Mouse (Mus musculus) neural tube, embryonic 11.5 days (tissue): ENCODE results near the gene D6Wsu163e. TPM values are rescaled to one million over a fixed set of nuclear protein-coding genes. Genes with fewer than 3 reads are reported as not detected.
A peak's percentile ranks its signal among the peaks of the same experiment; 100 is the strongest.

ENCODE experiments used
- ATAC-seq: fragments of 200-750 bp; cut with Nextera tagmentation; 2 replicates; pipeline ENCODE4 v1.8.0; 2017; ENCODE audit warnings: moderate number of reproducible peaks, mild to moderate bottlenecking, moderate TSS enrichment, moderate library complexity; ENCODE audit not compliant: insufficient read depth, low FRiP score, low TSS enrichment
- DNase-seq: peaks from one replicate; pipeline ENCODE4 v3.0.0-alpha.2; 2015; ENCODE audit warnings: low spot score
- H3K27ac ChIP-seq: fragments of 300-500 bp; sonication (generic); 2 replicates; pipeline ENCODE4 v1.5.1; 2014; ENCODE audit warnings: low read depth, mild to moderate bottlenecking, low read length
- H3K27me3 ChIP-seq: fragments of 300-500 bp; sonication (generic); 2 replicates; pipeline ENCODE4 v1.6.1; 2014; ENCODE audit warnings: mild to moderate bottlenecking, low read length, mixed read lengths; ENCODE audit not compliant: control insufficient read depth, insufficient read depth
- H3K36me3 ChIP-seq: fragments of 300-500 bp; sonication (generic); 2 replicates; pipeline ENCODE4 v1.6.1; 2014; ENCODE audit warnings: mild to moderate bottlenecking, low read length, moderate library complexity, mixed read lengths; ENCODE audit not compliant: control insufficient read depth, insufficient read depth
- H3K4me1 ChIP-seq: fragments of 300-500 bp; sonication (generic); 2 replicates; pipeline ENCODE4 v1.6.1; 2014; ENCODE audit warnings: low read length, mixed read lengths; ENCODE audit not compliant: control insufficient read depth, insufficient read depth
- H3K4me2 ChIP-seq: fragments of 300-500 bp; sonication (generic); 2 replicates; pipeline ENCODE4 v1.6.1; 2014; ENCODE audit warnings: low read depth, mild to moderate bottlenecking, moderate library complexity
- H3K4me3 ChIP-seq: fragments of 300-500 bp; sonication (generic); 2 replicates; pipeline ENCODE4 v1.5.1; 2014; ENCODE audit warnings: low read depth, low read length
- H3K9ac ChIP-seq: fragments of 300-500 bp; sonication (generic); 2 replicates; pipeline ENCODE4 v1.6.1; 2014; ENCODE audit warnings: mild to moderate bottlenecking, low read length
- H3K9me3 ChIP-seq: fragments of 300-500 bp; sonication (generic); 2 replicates; pipeline ENCODE4 v1.6.1; 2016; ENCODE audit warnings: low read length; ENCODE audit not compliant: control insufficient read depth
- WGBS: fragments of 180-500 bp; shearing (Covaris S2); extraction: QIAGEN DNeasy Blood & Tissue Kit; methylation state at CpG from one replicate; pipeline ENCODE4 v1.1.7; 2014; 5-methylcytosine and 5-hydroxymethylcytosine counted together
- polyA plus RNA-seq: library from polyadenylated mRNA; unstranded; fragments of >200 nt; fragmentation: Nextera tagmentation; extraction: Ambion mirVana; gene quantifications from 2 replicates; pipeline ENCODE4 v1.2.1, GENCODE M21; 2014

The D6Wsu163e gene
- polyA plus RNA-seq, 1 experiment from 2014 or later, result 21.2 TPM

- H3K27ac ChIP-seq, result peak overlapping the region; percentile 34; the same call in 1 of the 2 replicates
- DNase-seq, result no peak
- H3K36me3 ChIP-seq, result 0 out of 2 replicates have a peak, but pooled peaks cover 2% of the 10 kb centered on the region
- peak overlapping the region; percentile 76 for H3K9ac ChIP-seq
- H3K4me3 ChIP-seq, result peak overlapping the region; percentile 71
- H3K4me2 ChIP-seq, result peak overlapping the region; percentile 94
- no peaks in the 10 kb centered on the region for H3K9me3 ChIP-seq
- WGBS, result under 1% methylated on average over 26 of the region's 31 CpGs
- peaks cover 8% of the 10 kb centered on the region for H3K4me1 ChIP-seq
- ATAC-seq, result no peak; the same call in 1 of the 2 replicates
- H3K27me3 ChIP-seq, result no peaks in the 10 kb centered on the region
Observed at GRCm38 (mm10) chr6:126938853-126939486, 792 bp upstream of the D6Wsu163e start.

GRCm38 (mm10) chr6:126940451-126940850 lies 689 bp downstream of the D6Wsu163e start:
- H3K4me1 ChIP-seq, result peaks cover 8% of the 10 kb centered on the region
- no peaks in the 10 kb centered on the region for H3K27me3 ChIP-seq
- H3K27ac ChIP-seq, result no peak overlapping the region
- DNase-seq, result peak; percentile 35
- H3K9me3 ChIP-seq, result no peaks in the 10 kb centered on the region
- no peak for ATAC-seq
- H3K4me3 ChIP-seq, result peak overlapping the region; percentile 71
- H3K4me2 ChIP-seq, result peak overlapping the region; percentile 94
- H3K9ac ChIP-seq, result peak overlapping the region; percentile 76
- H3K36me3 ChIP-seq, result no peaks in the 10 kb centered on the region
- 3% methylated on average over 5 of the region's 5 CpGs for WGBS

- H3K27ac ChIP-seq, result no peak overlapping the region
- WGBS, result 85% methylated on average over 4 of the region's 4 CpGs
- H3K4me1 ChIP-seq, result no peaks in the 10 kb centered on the region
- DNase-seq (peak; percentile 14), ATAC-seq (no peak)
- no peaks in the 10 kb centered on the region for H3K9me3 ChIP-seq
- H3K4me2 ChIP-seq, result no peak overlapping the region
- H3K4me3 ChIP-seq, result no peak overlapping the region
- no peak overlapping the region for H3K9ac ChIP-seq
- H3K36me3 ChIP-seq, result no peaks in the 10 kb centered on the region
- no peaks in the 10 kb centered on the region for H3K27me3 ChIP-seq
Observed at GRCm38 (mm10) chr6:126948336-126948735, 8.6 kb downstream of the D6Wsu163e start.

DNA sequence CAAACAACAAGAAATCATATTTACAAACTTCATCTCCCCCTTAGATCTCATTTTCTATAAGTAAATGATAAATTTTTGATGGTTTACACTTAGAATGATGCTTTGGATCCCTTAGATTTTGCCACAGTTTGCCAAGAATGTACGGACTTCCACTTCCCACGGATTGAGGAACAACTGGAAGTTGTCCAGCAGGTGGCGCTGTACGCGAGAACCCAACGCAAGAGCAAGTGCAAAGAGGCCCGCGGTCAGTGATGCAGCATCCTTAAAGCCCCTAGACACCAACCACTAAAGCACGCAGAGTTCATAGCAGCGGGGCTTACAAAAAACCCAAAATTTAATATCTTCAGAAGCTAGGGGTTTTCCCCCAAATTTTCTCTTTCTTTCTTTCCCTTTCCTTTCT lies 16.0 kb downstream of the D6Wsu163e start:
- DNase-seq, result peak; percentile 85
- Histone ChIP-seq H3K36me3 (no peaks in the 10 kb centered on the region), H3K9ac (no peak overlapping the region), H3K9me3 (no peaks in the 10 kb centered on the region), H3K4me2 (no peak overlapping the region), H3K4me3 (no peak overlapping the region), H3K4me1 (no peaks in the 10 kb centered on the region), H3K27me3 (no peaks in the 10 kb centered on the region), H3K27ac (no peak overlapping the region)
- 13% methylated on average over 10 of the region's 10 CpGs for WGBS
- ATAC-seq, result no peak

- Histone ChIP-seq H3K4me1 (no peaks in the 10 kb centered on the region), H3K9me3 (no peaks in the 10 kb centered on the region), H3K36me3 (no peaks in the 10 kb centered on the region), H3K4me2 (no peak overlapping the region), H3K9ac (no peak overlapping the region), H3K27me3 (no peaks in the 10 kb centered on the region), H3K27ac (no peak overlapping the region), H3K4me3 (no peak overlapping the region)
- no peak for ATAC-seq
- WGBS, result 92% methylated on average over 8 of the region's 8 CpGs
- no peak for DNase-seq
Observed at GRCm38 (mm10) chr6:126961371-126962018, 21.7 kb downstream of the D6Wsu163e start.

DNA sequence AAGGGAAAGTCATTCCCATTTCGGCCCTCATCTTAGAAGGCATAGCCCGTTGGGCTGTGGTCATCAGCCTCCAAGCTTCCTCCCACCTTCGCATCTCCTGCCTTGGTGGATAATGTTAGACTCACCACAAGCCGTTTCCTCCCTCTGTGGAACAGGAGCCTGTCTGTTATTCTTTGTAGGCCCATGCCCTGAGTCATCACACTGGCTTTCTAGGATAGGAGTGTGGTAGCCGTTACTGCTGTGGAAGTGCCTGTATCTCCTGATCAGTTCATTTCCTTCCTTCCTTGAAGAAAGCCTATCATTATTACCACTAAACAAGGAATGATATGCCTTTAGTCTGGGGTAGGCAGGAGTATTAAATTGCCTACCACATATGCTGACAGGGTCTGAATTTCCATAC lies 22.9 kb downstream of the D6Wsu163e start:
- Histone ChIP-seq H3K36me3 (no peaks in the 10 kb centered on the region), H3K9ac (no peak overlapping the region), H3K27ac (no peak overlapping the region), H3K4me3 (no peak overlapping the region), H3K4me1 (no peaks in the 10 kb centered on the region), H3K27me3 (no peaks in the 10 kb centered on the region), H3K9me3 (no peaks in the 10 kb centered on the region), H3K4me2 (no peak overlapping the region)
- ATAC-seq, result no peak
- no peak for DNase-seq
- WGBS, result 90% methylated on average over 5 of the region's 5 CpGs

GRCm38 (mm10) chr6:126963426-126963825 lies 23.7 kb downstream of the D6Wsu163e start:
- H3K4me2 ChIP-seq, result no peak overlapping the region
- 87% methylated on average over 9 of the region's 9 CpGs for WGBS
- no peak for DNase-seq

DNA sequence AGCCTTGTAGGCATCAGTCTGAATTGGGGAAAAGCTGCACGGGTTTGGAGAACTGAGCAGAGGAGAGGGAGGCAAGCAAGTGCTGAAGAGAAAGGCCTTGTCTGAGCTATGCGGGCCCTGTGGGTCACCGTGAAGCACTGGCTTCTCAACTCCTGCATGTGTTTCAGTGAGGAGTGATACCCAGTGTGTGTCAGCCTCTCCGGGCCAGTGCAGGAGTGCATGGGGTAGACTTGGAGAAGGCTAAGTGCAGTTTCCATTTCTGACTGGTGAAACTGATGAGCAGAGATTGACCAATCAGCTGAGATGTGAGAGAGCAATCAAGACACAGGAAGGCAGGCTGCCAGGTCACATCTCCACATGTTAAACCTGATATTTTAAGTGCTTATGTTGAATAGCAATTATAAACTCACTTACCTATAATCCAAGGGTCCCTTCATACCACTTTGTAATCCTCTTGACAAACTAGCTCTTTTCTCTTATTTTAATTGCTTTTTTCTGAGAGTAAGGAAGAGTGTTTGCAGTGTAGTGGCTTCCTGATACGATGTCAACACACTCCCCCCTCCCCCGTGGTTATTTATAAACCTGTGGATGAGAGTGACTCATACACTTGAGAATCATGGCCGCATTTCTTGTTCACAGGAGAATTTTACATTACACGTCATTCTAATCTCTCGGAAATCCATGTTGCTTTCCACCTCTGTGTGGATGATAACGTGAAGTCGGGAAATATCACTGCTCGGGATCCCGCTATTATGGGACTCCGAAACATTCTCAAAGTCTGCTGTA lies 26.7 kb downstream of the D6Wsu163e start:
- ATAC-seq, result no peak
- no peaks in the 10 kb centered on the region for H3K4me1 ChIP-seq

More at GRCm38 (mm10) chr6:126963426-126963825, 23.7 kb downstream of the D6Wsu163e start:
- no peak for ATAC-seq
- H3K4me3 ChIP-seq, result no peak overlapping the region
- no peaks in the 10 kb centered on the region for H3K4me1 ChIP-seq
- H3K27me3 ChIP-seq, result no peaks in the 10 kb centered on the region
- H3K9ac ChIP-seq, result no peak overlapping the region
- no peaks in the 10 kb centered on the region for H3K36me3 ChIP-seq
- no peak overlapping the region for H3K27ac ChIP-seq
- no peaks in the 10 kb centered on the region for H3K9me3 ChIP-seq

More for the DNA sequence above, 26.7 kb downstream of the D6Wsu163e start:
- Histone ChIP-seq H3K27ac (no peak overlapping the region), H3K9ac (no peak overlapping the region), H3K9me3 (no peaks in the 10 kb centered on the region), H3K36me3 (no peaks in the 10 kb centered on the region), H3K27me3 (no peaks in the 10 kb centered on the region), H3K4me3 (no peak overlapping the region), H3K4me2 (no peak overlapping the region)
- 91% methylated on average over 14 of the region's 14 CpGs for whole genome bisulfite sequencing
- no peak for DNase-seq
